Mouse (Mus musculus) left cerebral cortex, adult 8-10 months (tissue): ENCODE results near the gene Glis1. TPM values are rescaled to one million over a fixed set of nuclear protein-coding genes. Genes with fewer than 3 reads are reported as not detected.

ENCODE experiments used
- DNase-seq, 2 experiments: peaks; one replicate each; pipeline ENCODE4 v3.0.0; 2022; ENCODE audit warnings: low spot score in 2 of 2
- total RNA-seq, 4 experiments: library from RNA; stranded (reverse); gene quantifications; 2 replicates each; pipeline ENCODE4 v1.2.4; 2022

Glis1 gene
- total RNA-seq, 4 experiments from 2014 or later = 0.89 to 2.8 (median 1.2) TPM

GRCm38 (mm10) chr4:107514981-107515380 lies 80.6 kb downstream of the Glis1 start:
- no peak for DNase-seq

GRCm38 (mm10) chr4:107515626-107516025 lies 81.2 kb downstream of the Glis1 start:
- DNase-seq = no peak

GRCm38 (mm10) chr4:107518766-107519165 lies 84.4 kb downstream of the Glis1 start:
- no peak for DNase-seq

- no peak for DNase-seq
These were observed 85.7 kb downstream of the Glis1 start for GRCm38 (mm10) chr4:107520071-107520470.

GRCm38 (mm10) chr4:107520816-107521215 lies 86.4 kb downstream of the Glis1 start:
- DNase-seq = peak in 1 of 2 experiments; percentile 3

GRCm38 (mm10) chr4:107523607-107524151 lies 89.3 kb downstream of the Glis1 start:
- peak in 1 of 2 experiments; percentile 1 for DNase-seq

GRCm38 (mm10) chr4:107535126-107535525 lies 100.7 kb downstream of the Glis1 start:
- no peak for DNase-seq

GRCm38 (mm10) chr4:107538116-107538515 lies 103.7 kb downstream of the Glis1 start:
- no peak for DNase-seq

- no peak for DNase-seq
These were observed 104.2 kb downstream of the Glis1 start for GRCm38 (mm10) chr4:107538561-107538960.

- no peak for DNase-seq
These were observed 104.6 kb downstream of the Glis1 start for GRCm38 (mm10) chr4:107539021-107539420.

GRCm38 (mm10) chr4:107541821-107542220 lies 107.4 kb downstream of the Glis1 start:
- no peak for DNase-seq

- no peak for DNase-seq
These were observed 110.5 kb downstream of the Glis1 start for GRCm38 (mm10) chr4:107544843-107545242.

- no peak for DNase-seq
These were observed 111.3 kb downstream of the Glis1 start for GRCm38 (mm10) chr4:107545726-107546125.

GRCm38 (mm10) chr4:107546525-107546924 lies 112.1 kb downstream of the Glis1 start:
- no peak for DNase-seq

- no peak for DNase-seq
These were observed 115.7 kb downstream of the Glis1 start for GRCm38 (mm10) chr4:107550096-107550495.

- no peak for DNase-seq
These were observed 116.2 kb downstream of the Glis1 start for GRCm38 (mm10) chr4:107550546-107550945.

GRCm38 (mm10) chr4:107552696-107553095 lies 118.3 kb downstream of the Glis1 start:
- no peak for DNase-seq

- DNase-seq = no peak
These were observed 119.4 kb downstream of the Glis1 start for GRCm38 (mm10) chr4:107553774-107554173.

GRCm38 (mm10) chr4:107558801-107559200 lies 124.4 kb downstream of the Glis1 start:
- DNase-seq = no peak

GRCm38 (mm10) chr4:107561056-107561455 lies 126.7 kb downstream of the Glis1 start:
- no peak for DNase-seq

GRCm38 (mm10) chr4:107568159-107568558 lies 133.8 kb downstream of the Glis1 start:
- no peak for DNase-seq

- DNase-seq = no peak
These were observed 134.6 kb downstream of the Glis1 start for GRCm38 (mm10) chr4:107568881-107569443.

- no peak for DNase-seq
These were observed 136.1 kb downstream of the Glis1 start for GRCm38 (mm10) chr4:107570329-107571014.
